Mouse (Mus musculus) regulatory T cell (primary cell): Measurements from ENCODE around the gene Smc1a.

Experiments used
- in situ Hi-C: fragments of 300-600 bp; cut with MboI, MseI; formaldehyde crosslinking; loops from one replicate; pipeline ENCODE4 v1.15.1; 2025; ENCODE audit warnings: high pct_unique_total_duplicates

The Smc1a gene

GRCm38 (mm10) chrX:152016151-152017145 is at the start of gene Smc1a, which contains the start of gene Ribc1:
Gene Smc1a, plus strand, starts transcription at chrX:152016428.
Gene Ribc1, minus strand, starts transcription at chrX:152016295.
- in situ Hi-C loops: no loop called here

- in situ Hi-C loops: no loop called here
Measured at GRCm38 (mm10) chrX:151999006-151999710, 17.1 kb upstream of the Smc1a start.

GRCm38 (mm10) chrX:152001182-152001684 is 15.0 kb upstream of the Smc1a start:
- in situ Hi-C loops: no loop called here

- in situ Hi-C loops: no loop called here
Measured at GRCm38 (mm10) chrX:152001737-152002710, 14.2 kb upstream of the Smc1a start, which contains the start of gene Hsd17b10. Gene Hsd17b10, plus strand, starts transcription at chrX:152001845.

- in situ Hi-C loops: no loop called here
Measured at GRCm38 (mm10) chrX:152002865-152003264, 13.4 kb upstream of the Smc1a start.

- in situ Hi-C loops: no loop called here
Measured at GRCm38 (mm10) chrX:152007863-152008262, 8.4 kb upstream of the Smc1a start.

- in situ Hi-C loops: no loop called here
Measured at GRCm38 (mm10) chrX:152015752-152016150, 477 bp upstream of the Smc1a start.

- in situ Hi-C loops: no loop called here
Measured at GRCm38 (mm10) chrX:152017186-152017585, 958 bp downstream of the Smc1a start.

GRCm38 (mm10) chrX:152019294-152019693 is 3.1 kb downstream of the Smc1a start:
- in situ Hi-C loops: no loop called here

GRCm38 (mm10) chrX:152039865-152040264 is 23.6 kb downstream of the Smc1a start:
- in situ Hi-C loops: loop anchor here (25.0 kb wide), 1 partner anchor 128 kb away; no protein-coding TSS in a partner anchor

- in situ Hi-C loops: loop anchor here (25.0 kb wide), 1 partner anchor 135 kb away; no protein-coding TSS in a partner anchor
Measured at GRCm38 (mm10) chrX:152047230-152047629, 31.0 kb downstream of the Smc1a start.

GRCm38 (mm10) chrX:152052546-152052945 is 36.3 kb downstream of the Smc1a start:
- in situ Hi-C loops: no loop called here

GRCm38 (mm10) chrX:152054094-152054493 is 37.9 kb downstream of the Smc1a start:
- in situ Hi-C loops: no loop called here

GRCm38 (mm10) chrX:152065674-152066073 is 49.4 kb downstream of the Smc1a start:
- in situ Hi-C loops: no loop called here

- in situ Hi-C loops: no loop called here
Measured at GRCm38 (mm10) chrX:152067789-152068188, 51.6 kb downstream of the Smc1a start.

GRCm38 (mm10) chrX:152089832-152090614 is 73.8 kb downstream of the Smc1a start:
- in situ Hi-C loops: loop anchor here (5.0 kb wide), 2 partner anchors 102 to 373 kb away; no protein-coding TSS in a partner anchor

- in situ Hi-C loops: no loop called here
Measured at GRCm38 (mm10) chrX:152097572-152097971, 81.3 kb downstream of the Smc1a start.
